Mouse (Mus musculus) midbrain, embryonic 15.5 days (tissue): Measurements from ENCODE around the gene Clrn3. TPM values are rescaled to one million over a fixed set of nuclear protein-coding genes. Genes with fewer than 3 reads are reported as not detected.

Experiments
- ATAC-seq: fragments of 200-750 bp; cut with Nextera tagmentation; replicated peaks from 2 replicates; pipeline ENCODE4 v1.8.0; 2017; ENCODE audit warnings: moderate TSS enrichment
- H3K27ac ChIP-seq: fragments of 300-500 bp; sonication (generic); 2 replicates; pipeline ENCODE4 v1.5.1; 2015; ENCODE audit warnings: mild to moderate bottlenecking, inconsistent platforms
- H3K27me3 ChIP-seq: fragments of 300-500 bp; sonication (generic); replicated peaks from 2 replicates; pipeline ENCODE4 v1.6.1; 2015; ENCODE audit warnings: inconsistent platforms
- H3K36me3 ChIP-seq: fragments of 300-500 bp; sonication (generic); replicated peaks from 2 replicates; pipeline ENCODE4 v1.6.1; 2015; ENCODE audit warnings: inconsistent platforms
- H3K4me1 ChIP-seq: fragments of 300-500 bp; sonication (generic); 2 replicates; pipeline ENCODE4 v1.6.1; 2015; ENCODE audit warnings: inconsistent platforms
- H3K4me2 ChIP-seq: fragments of 300-500 bp; sonication (generic); 2 replicates; pipeline ENCODE4 v1.6.1; 2015; ENCODE audit warnings: inconsistent platforms, mild to moderate bottlenecking, moderate library complexity
- H3K4me3 ChIP-seq: fragments of 300-500 bp; sonication (generic); 2 replicates; pipeline ENCODE4 v1.5.1; 2015; ENCODE audit warnings: mild to moderate bottlenecking, inconsistent platforms
- H3K9ac ChIP-seq: fragments of 300-500 bp; sonication (generic); 2 replicates; pipeline ENCODE4 v1.6.1; 2015; ENCODE audit warnings: mild to moderate bottlenecking, inconsistent platforms
- H3K9me3 ChIP-seq: fragments of 300-500 bp; sonication (generic); 2 replicates; pipeline ENCODE4 v1.6.1; 2016; ENCODE audit warnings: inconsistent platforms
- WGBS: fragments of 180-500 bp; shearing (Covaris S2); methylation state at CpG from one replicate; pipeline ENCODE4 v1.1.7; 2015; ENCODE audit warnings: mixed read lengths; 5-methylcytosine and 5-hydroxymethylcytosine counted together
- polyA plus RNA-seq: library from polyadenylated mRNA; unstranded; fragments of >200 nt; fragmentation: Nextera tagmentation; extraction: Ambion mirVana; gene quantifications from 2 replicates; pipeline ENCODE4 v1.2.1, GENCODE M21; 2015

Clrn3 gene
- polyA plus RNA-seq, 1 experiment from 2014 or later: not detected

DNA sequence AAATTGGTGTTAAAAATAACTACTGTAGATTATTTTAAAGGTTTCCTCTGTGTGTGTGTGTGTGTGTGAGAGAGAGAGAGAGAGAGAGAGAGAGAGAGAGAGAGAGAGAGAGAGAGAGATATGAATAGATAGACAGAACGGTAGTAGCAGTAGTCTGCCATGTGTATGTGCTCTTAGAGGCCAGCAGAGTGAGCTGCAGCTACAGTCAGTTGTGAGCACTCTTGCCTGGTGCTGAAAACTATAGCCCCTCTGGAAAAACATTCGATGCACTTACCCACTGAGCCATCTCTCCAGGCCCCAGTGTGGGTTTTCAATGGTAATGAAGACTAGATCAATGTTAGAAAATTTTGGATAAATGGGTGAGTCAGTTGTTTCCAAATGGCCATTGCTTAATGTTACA lies 29.1 kb downstream of the Clrn3 start:
- whole genome bisulfite sequencing: 46% methylated on average over 2 of the region's 2 CpGs
- Histone ChIP-seq H3K27ac (no peak overlapping the region), H3K36me3 (no peaks in the 10 kb centered on the region), H3K4me1 (no peaks in the 10 kb centered on the region), H3K9ac (no peak overlapping the region), H3K4me3 (no peak overlapping the region), H3K9me3 (no peaks in the 10 kb centered on the region), H3K27me3 (no peaks in the 10 kb centered on the region), H3K4me2 (no peak overlapping the region)
- no peak for ATAC-seq

DNA sequence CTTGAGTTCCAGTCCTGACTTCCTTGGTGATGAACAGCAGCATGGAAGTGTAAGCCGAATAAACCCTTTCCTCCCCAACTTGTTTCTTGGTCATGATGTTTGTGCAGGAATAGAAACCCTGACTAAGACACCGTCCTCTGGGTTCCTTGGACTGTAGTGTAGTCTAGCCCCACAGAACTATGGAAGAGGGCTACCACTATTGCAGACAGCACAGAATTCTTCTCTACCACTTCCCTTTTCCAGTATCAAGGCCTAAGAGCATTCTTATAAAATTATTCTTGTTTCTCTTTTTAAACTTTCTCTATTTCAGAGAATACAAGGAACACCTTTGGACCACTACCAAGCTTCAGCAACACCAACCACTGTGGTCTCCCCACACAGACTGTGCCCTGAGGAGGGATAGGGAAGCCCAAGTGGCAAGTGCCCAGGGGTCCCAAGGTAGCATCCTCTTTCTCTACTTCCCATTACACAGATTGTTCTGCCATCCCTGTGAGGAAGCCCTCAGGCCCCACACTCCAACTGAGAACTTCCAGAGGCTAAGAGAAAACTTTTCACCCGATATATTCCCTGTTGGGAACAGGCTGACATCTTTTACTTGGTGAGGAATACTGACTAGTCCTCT lies 29.8 kb downstream of the Clrn3 start:
- no peak overlapping the region for H3K9ac ChIP-seq
- no peak overlapping the region for H3K27ac ChIP-seq
- no peaks in the 10 kb centered on the region for H3K4me1 ChIP-seq
- no peak for ATAC-seq
- no peak overlapping the region for H3K4me3 ChIP-seq
- no peaks in the 10 kb centered on the region for H3K27me3 ChIP-seq
- H3K36me3 ChIP-seq: no peaks in the 10 kb centered on the region
- 83% methylated on average over 3 of the region's 3 CpGs for WGBS
- no peak overlapping the region for H3K4me2 ChIP-seq
- H3K9me3 ChIP-seq: no peaks in the 10 kb centered on the region

DNA sequence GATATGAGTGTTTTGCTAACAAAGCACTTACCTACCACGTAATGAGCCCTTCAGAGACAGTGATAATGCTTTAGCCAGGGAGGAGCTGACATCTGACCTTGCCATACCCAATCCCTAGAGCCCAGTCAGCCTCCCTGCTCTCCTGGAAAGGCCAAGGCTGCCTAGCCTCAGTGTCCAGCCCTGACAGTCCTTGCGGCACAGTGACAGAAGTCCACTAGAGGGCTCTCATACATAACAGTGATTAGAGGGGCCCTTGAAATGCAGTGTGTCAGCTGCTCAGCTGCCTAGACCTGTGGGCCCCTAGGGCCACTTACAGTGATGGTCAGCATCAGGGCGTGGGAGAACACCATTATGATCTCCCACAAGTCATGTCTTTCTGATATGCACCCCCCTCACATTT lies 33.2 kb downstream of the Clrn3 start:
- WGBS: 49% methylated on average over 3 of the region's 3 CpGs
- no peak for ATAC-seq
- H3K27me3 ChIP-seq: no peaks in the 10 kb centered on the region

DNA sequence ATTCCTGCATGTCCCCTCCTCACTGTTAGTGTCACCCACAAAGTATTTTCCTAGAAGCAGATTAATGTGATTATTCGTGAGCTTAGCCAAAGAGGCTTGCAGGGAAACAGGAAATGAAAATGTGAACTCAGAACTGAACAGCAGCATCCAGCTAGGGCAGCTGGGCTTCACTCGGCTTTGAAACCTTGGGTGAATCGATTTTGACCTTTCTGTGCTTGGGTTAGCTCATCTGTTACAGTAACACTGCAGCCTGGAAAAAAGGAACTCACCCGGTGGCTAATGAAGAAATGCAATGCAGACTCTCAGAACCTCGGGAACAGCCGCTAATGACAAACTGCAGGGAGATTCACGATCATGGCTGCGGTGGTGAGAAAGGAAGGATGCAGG lies 38.0 kb downstream of the Clrn3 start:
- 75% methylated on average over 8 of the region's 8 CpGs for WGBS
- no peak for ATAC-seq
- Histone ChIP-seq H3K9me3 (no peaks in the 10 kb centered on the region), H3K4me3 (no peak overlapping the region), H3K36me3 (no peaks in the 10 kb centered on the region), H3K27ac (no peak overlapping the region), H3K4me2 (no peak overlapping the region), H3K9ac (no peak overlapping the region), H3K4me1 (peaks cover 9% of the 10 kb centered on the region), H3K27me3 (no peaks in the 10 kb centered on the region)

More for the DNA sequence above, 33.2 kb downstream of the Clrn3 start:
- H3K4me3 ChIP-seq: no peak overlapping the region
- no peaks in the 10 kb centered on the region for H3K9me3 ChIP-seq
- no peaks in the 10 kb centered on the region for H3K36me3 ChIP-seq
- H3K9ac ChIP-seq: no peak overlapping the region
- no peaks in the 10 kb centered on the region for H3K4me1 ChIP-seq
- H3K27ac ChIP-seq: no peak overlapping the region
- no peak overlapping the region for H3K4me2 ChIP-seq

DNA sequence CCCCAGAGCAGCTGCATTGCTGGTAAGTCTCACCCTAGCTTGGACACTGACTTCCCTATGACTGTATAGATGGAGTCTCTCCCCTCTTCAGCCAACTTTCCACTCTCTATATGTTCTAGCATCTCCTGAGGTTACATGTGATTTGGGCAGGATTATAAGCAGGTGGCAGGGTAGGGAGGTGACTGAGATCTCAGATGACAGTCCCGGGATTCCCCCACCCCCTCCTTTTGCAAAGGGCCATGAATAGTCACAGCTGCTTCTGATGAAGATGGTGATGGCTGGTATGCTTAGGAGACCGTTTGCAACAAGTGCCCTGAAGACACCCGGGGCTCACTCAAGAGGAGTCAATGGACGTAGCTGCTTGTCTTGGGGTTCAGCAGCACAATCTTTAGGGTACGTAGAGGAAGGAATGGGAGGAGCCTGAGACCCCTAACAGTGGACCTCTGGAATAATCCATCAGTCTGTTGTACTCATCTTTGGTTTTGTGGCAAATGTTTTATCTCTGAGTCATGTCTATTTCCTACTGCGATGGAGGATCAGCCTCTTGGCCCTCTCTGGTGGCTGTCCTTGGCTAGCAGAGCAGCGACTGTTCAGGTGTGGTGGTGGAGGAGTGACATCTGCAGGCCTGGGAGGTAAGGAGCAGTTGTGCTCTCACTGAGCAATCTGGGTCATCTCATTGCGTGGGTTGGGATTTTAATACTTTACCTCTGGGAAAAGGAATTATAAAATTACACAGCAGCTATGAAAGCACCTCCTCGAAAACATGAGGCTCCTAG lies 38.5 kb downstream of the Clrn3 start:
- no peaks in the 10 kb centered on the region for H3K36me3 ChIP-seq
- H3K9ac ChIP-seq: no peak overlapping the region
- H3K4me1 ChIP-seq: peaks cover 15% of the 10 kb centered on the region
- no peak overlapping the region for H3K4me2 ChIP-seq
- ATAC-seq: no peak
- H3K27ac ChIP-seq: no peak overlapping the region
- H3K27me3 ChIP-seq: no peaks in the 10 kb centered on the region
- 81% methylated on average over 9 of the region's 9 CpGs for WGBS
- no peak overlapping the region for H3K4me3 ChIP-seq
- H3K9me3 ChIP-seq: no peaks in the 10 kb centered on the region

DNA sequence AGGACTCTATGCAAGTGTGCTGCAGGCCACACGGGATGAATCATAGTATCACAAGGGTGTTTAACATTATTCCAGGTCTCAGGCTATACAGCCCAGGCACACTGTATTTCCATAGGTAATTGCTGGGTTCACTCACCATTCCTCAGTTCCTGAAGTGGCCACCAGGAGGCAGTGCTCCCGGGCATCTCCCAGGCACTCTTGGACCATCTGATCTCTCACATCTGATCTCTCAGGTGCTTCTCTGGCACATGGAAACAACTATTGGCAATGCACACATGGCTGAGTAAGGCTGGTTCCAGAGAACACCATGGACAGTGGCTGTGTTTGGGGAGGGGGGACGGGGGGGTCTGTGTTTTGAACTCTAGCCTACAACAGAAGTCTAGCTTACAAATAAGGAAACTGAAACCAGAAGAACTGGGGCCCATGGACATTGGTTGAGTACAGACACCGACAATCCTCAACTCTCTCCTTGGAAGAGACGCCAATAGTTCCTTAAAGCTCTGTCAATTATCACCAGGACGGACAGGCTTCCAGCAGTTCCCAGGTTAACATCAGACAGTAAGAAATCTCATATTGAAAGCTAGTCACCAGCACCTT lies 40.1 kb downstream of the Clrn3 start:
- Histone ChIP-seq H3K9me3 (no peaks in the 10 kb centered on the region), H3K4me3 (no peak overlapping the region), H3K27ac (no peak overlapping the region), H3K9ac (no peak overlapping the region), H3K36me3 (no peaks in the 10 kb centered on the region), H3K4me1 (peaks cover 19% of the 10 kb centered on the region), H3K27me3 (peaks cover 4% of the 10 kb centered on the region; the same call in 1 of the 2 replicates), H3K4me2 (no peak overlapping the region)
- ATAC-seq: no peak
- WGBS: 75% methylated on average over 6 of the region's 6 CpGs

DNA sequence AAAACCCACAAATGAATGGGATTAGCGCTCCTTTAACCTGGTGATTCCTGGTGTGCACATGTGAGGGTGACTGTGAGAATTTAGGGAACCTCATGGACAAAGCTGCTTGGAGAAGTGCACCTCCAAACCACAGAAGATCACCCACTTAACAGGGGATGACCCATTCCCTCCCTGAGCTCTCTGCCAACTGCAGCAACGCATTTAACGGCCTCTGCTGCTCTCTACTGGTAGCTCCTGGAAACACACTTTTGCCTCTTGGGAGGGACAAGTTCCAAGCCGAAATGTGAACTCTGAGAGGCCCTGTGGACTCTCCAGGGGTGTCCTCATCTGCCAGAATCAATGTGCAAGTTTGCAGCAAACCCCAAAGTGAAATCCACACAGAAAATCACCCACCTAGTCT lies 41.0 kb downstream of the Clrn3 start:
- no peak overlapping the region for H3K9ac ChIP-seq
- H3K27me3 ChIP-seq: peaks cover 9% of the 10 kb centered on the region; the same call in 1 of the 2 replicates
- no peaks in the 10 kb centered on the region for H3K9me3 ChIP-seq
- WGBS: 19% methylated on average over 4 of the region's 4 CpGs
- H3K4me1 ChIP-seq: peaks cover 19% of the 10 kb centered on the region
- 0 out of 2 replicates have a peak, but pooled peaks have one; percentile 28 for ATAC-seq
- H3K4me2 ChIP-seq: no peak overlapping the region
- H3K4me3 ChIP-seq: no peak overlapping the region
- H3K27ac ChIP-seq: no peak overlapping the region
- no peaks in the 10 kb centered on the region for H3K36me3 ChIP-seq

DNA sequence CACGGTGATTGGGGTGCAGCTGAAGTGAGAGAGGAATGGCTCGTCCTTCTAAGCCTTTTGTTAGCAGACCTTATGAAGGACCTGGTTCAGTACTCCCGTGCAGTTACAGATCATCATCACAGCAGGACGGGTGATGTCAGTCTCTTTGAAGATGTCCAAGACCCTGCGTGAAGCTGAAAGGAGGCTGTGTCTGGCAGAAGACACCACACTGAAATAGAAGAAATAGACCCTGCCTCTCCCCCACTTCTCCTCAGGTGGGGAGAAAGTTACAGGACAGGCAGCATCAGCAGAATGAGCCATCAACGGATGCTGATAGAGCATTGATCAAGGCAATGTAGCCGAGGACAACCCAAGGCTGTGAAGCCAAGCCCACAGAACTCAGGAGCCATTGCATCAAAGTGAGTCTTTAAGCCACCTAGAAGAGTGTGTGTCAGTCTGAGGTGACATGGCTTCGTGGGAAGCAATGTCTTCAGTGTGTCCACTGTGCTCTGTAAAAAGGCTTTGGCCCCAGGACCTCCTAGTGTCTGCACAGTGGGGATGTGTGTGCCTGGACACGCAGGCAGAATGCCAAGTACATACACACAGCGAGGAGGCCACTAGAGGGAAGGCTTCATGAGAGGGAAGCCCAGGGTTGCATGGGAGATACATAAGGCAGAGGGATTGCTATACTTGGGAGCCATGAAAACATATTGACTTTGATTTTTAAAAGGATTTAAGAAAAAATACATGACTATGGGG lies 41.6 kb downstream of the Clrn3 start:
- ATAC-seq: no peak
- Histone ChIP-seq H3K36me3 (no peaks in the 10 kb centered on the region), H3K4me1 (peaks cover 19% of the 10 kb centered on the region), H3K4me3 (no peak overlapping the region), H3K9ac (no peak overlapping the region), H3K9me3 (no peaks in the 10 kb centered on the region), H3K27ac (no peak overlapping the region), H3K4me2 (no peak overlapping the region), H3K27me3 (peaks cover 10% of the 10 kb centered on the region; the same call in 1 of the 2 replicates)
- 41% methylated on average over 10 of the region's 10 CpGs for WGBS

DNA sequence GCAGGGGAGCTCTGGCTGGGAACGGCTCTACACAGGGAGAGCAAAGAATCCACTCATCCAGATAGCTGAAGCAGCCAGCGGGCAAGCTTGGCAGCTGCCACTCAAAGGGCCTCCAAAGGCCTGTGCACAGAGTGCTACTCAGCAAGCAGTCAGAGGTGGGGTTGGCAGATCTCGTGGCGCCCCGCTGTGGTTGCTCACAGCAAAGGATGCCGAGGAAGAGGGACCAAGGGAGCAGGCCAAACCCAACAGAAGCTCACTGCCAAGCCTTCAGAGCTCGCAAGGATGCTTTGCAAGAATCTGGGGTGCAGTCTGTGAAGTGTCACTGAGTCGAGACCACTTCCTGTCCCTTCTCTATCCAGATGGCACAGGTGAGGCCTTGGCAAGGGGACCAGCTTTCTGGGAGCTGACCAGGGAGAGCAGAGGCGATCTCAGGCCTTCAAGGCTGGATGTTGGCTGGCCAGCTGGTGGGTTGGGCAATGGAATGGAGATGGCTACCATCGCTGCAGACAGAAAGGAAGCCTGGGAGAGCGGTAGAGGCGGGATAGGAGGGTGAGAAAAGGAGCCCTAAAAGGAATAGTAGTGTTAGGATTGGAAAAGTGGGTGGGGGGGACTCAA lies 42.6 kb downstream of the Clrn3 start:
- peaks cover 19% of the 10 kb centered on the region; the same call in 1 of the 2 replicates for H3K27me3 ChIP-seq
- peak; percentile 84 for ATAC-seq
- 19% methylated on average over 12 of the region's 12 CpGs for WGBS
- H3K9me3 ChIP-seq: no peaks in the 10 kb centered on the region
- no peak overlapping the region for H3K4me2 ChIP-seq
- H3K4me1 ChIP-seq: peaks cover 19% of the 10 kb centered on the region
- H3K36me3 ChIP-seq: no peaks in the 10 kb centered on the region
- no peak overlapping the region for H3K9ac ChIP-seq
- H3K27ac ChIP-seq: no peak overlapping the region
- no peak overlapping the region for H3K4me3 ChIP-seq

DNA sequence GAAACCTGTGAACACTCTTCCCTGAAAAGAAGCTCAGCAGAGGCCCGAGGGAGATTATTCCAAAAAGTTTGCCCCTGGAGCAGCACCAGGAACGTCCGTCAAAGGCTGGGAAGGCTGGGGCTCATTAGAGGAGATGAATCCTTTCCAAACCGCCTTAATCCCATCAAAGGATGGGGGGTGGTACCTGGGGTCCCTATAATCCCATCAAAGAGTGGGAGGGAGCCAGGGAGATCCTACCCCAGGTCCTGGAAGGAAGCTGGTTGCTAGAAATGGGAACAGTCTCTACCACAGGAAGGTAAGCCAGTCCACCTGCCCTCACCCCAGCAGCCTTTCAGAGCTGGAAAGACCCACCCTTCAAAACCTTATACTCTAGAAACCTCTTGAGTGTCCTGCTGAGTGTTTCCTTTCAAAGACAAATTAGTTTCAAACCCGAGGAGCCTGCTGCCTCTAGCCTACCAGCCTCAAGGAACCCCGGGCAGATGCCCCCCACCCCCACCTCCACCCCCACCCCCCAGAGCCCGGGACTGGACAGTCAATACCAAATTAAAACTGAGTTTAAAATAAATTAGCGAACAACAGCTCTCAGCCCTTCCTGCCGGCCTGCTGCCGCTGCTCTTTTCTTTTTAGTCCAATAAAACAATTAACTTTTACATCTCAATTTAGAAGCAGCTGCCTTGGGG lies 43.2 kb downstream of the Clrn3 start:
- H3K27me3 ChIP-seq: peaks cover 19% of the 10 kb centered on the region; the same call in 1 of the 2 replicates
- H3K4me2 ChIP-seq: no peak overlapping the region
- no peaks in the 10 kb centered on the region for H3K9me3 ChIP-seq
- H3K4me3 ChIP-seq: no peak overlapping the region
- no peak for ATAC-seq
- H3K27ac ChIP-seq: no peak overlapping the region
- peaks cover 19% of the 10 kb centered on the region for H3K4me1 ChIP-seq
- H3K36me3 ChIP-seq: no peaks in the 10 kb centered on the region
- 2% methylated on average over 10 of the region's 10 CpGs for WGBS
- H3K9ac ChIP-seq: no peak overlapping the region

DNA sequence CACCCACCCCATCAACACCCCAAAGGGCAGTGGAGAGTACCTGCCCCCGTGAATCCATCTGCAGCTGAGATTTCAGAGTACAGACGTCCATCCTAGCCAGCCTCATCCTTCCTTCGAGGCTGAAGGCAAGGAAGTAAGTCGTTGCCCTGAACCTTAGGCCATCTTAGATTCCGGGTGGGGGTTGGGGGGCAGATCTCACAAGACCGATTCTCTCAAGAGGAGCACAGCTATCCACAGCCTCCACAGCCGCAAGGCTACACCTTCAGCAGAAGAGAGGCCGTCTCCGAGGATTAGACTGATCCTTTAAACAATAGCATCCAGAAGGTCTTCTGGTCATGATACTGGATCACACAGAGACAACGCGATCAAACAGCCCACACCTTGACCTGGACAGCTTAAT lies 44.1 kb downstream of the Clrn3 start:
- peaks cover 19% of the 10 kb centered on the region; the same call in 1 of the 2 replicates for H3K27me3 ChIP-seq
- H3K9ac ChIP-seq: no peak overlapping the region
- H3K4me1 ChIP-seq: peaks cover 24% of the 10 kb centered on the region
- no peaks in the 10 kb centered on the region for H3K36me3 ChIP-seq
- no peak overlapping the region for H3K27ac ChIP-seq
- no peak overlapping the region for H3K4me2 ChIP-seq
- H3K9me3 ChIP-seq: no peaks in the 10 kb centered on the region
- whole genome bisulfite sequencing: 15% methylated on average over 11 of the region's 11 CpGs
- ATAC-seq: no peak
- no peak overlapping the region for H3K4me3 ChIP-seq
